Mouse (Mus musculus) naive thymus-derived CD4-positive, alpha-beta T cell, adult 2 months (primary cell): Measurements from ENCODE around the gene Fam104a.

Experiments used
- DNase-seq: peaks from one replicate; pipeline ENCODE4 v3.0.0-alpha.2; 2011; ENCODE audit warnings: low read depth

Fam104a gene

DNA sequence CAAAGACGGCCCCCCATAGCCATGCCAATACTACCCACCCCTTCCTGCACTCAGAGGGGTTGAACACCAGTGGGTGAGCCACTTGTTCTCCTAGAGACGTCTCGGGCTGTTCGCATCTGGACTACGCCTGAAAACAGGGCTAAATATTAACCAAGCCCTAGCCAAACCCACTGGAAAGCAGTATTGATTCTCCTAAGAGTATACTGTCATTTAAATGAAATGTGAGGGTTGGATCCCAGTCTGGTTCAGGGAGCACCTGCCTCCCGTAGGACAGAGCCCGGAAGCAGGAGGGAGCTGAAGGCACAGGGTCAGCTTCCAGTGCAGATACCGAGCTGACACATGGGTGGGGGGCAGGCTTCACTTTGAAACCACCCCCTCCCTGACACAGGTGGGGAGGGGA is 52.1 kb downstream of the Fam104a start:
- DNase-seq, result no peak

DNA sequence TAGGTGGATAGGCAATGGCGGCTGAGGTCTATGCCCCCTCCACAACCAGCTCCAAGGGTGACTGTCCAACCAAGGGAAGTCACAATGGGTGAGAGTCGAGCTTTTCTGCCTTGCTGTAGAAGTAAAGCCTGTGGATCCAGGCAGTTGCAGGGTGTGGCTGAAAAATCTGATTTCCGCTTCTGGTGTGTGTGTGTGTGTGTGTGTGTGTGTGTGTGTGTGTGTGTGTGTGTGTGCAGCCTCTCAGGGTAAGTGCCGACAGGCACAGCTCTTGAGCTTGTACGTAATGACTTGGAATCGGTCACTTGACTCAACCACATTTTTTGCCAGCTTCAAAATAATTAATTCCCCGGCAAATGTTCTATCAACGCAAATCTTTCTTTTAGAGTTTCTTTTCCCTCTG is 52.7 kb downstream of the Fam104a start:
- no peak for DNase-seq

GRCm38 (mm10) chr11:113630642-113631041 is 53.3 kb downstream of the Fam104a start:
- DNase-seq, result no peak

GRCm38 (mm10) chr11:113627785-113628184 is 56.2 kb downstream of the Fam104a start:
- DNase-seq, result peak; percentile 65

GRCm38 (mm10) chr11:113625437-113625836 is 58.5 kb downstream of the Fam104a start:
- DNase-seq, result no peak

DNA sequence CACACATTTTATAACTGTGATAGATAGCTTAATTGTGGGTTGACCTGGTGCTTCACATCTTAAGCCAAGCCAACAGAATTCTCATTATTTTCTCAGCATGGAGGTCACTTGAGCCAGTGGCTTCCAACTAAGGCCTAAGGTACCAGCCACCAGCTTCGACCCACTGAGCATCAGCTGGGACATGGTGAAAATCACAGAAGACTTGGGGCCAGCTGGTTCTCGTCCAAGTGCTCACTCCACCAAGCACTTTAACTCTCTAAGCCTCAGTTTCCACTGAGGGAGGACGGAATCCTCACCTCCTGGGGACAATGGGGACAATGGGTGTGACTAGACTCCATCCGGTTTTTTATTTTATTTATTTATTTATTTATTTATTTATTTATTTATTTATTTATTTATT is 61.9 kb downstream of the Fam104a start:
- DNase-seq, result no peak

DNA sequence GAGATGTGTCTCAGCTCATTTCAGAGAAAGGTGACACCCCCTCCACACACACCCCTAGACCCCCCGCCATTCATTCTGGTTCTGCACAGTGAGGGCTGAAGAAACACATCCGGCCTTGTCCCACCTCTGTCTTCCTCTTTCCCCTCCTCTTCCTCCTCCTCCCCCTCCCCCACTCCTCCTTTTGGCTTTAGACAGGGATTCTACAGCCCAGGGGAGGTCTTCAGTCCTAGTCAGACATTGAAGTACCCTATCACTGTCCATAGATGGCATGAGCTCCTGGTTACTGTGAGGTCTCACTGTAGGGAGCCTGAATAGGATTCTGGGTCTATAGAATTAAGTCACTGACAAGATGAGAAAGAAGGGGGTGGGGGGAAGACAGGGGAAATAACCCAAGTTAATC is 63.0 kb downstream of the Fam104a start:
- no peak for DNase-seq

DNA sequence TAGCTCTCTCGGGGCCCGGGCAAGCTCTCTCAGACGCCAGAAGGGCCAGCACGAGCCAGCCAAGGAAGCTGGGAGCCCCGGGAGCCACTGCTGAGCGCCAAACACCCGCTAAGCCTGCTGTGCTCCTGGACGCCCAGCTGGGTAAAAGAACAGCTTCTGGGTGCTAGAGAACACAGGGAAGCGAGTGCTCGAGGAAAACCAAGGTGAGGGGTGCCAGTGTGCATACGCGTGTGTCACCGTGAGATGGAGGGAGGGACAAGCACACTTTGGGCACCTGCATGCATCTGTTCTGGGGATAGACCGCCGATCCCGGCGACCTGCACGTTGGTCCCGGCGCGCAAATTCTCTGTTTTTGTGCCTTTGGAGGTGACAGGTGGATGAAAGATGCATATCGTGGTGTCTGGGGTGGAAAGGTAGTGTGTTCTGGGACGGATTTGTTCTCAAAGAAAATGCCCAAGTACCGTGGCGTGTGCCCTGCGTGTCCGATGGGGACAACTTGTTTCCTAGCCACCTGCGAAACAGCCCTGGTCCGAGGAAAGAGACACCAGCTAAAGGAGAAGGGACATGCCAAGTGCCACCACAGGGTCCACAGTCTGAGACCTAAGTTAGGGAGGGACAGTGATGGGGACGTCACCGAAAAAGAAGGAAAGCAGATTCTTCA is 64.4 kb downstream of the Fam104a start:
- DNase-seq, result no peak

DNA sequence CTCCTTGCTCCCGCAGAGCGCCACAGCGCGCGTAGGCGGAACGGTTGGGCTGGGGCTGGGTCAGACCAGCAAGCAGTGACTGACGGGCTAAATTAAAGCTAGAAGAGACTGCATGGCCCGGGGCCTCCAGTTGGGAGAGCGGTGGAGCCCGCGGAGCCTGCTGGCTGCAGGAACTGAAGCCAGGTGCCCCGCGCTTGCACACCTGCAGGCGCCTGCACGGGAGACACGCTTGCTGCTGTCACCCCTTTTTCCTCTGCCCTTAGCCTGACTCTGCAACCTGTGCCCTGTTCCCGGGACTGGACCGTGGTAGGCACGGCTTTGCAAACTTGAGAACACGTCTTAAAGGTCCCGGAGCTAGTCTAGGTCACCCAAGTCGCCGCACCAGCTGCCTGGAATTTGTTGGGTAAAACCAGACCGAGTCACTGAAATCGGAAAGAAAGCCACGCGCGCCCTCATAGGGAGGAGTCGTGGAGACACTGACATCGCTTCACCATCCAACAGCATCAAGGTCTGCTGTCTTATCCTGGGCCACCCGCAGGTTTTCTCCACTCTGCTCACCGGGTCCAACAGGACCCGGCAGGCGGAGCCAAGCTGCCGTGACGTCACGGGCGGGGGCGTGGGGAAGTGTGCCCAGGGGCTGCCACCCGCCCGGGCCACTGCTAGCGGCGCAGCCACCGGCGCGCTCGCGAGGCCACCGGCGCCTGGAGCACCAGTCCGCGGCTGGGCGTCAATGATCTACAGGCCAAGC is 65.1 kb downstream of the Fam104a start, which contains the start of gene Sstr2:
Sstr2 (plus strand) TSS at position 671 of the 748 bp plus-strand sequence.
- DNase-seq, result peak; percentile 76

GRCm38 (mm10) chr11:113618303-113618671 is 65.7 kb downstream of the Fam104a start:
- DNase-seq, result no peak

DNA sequence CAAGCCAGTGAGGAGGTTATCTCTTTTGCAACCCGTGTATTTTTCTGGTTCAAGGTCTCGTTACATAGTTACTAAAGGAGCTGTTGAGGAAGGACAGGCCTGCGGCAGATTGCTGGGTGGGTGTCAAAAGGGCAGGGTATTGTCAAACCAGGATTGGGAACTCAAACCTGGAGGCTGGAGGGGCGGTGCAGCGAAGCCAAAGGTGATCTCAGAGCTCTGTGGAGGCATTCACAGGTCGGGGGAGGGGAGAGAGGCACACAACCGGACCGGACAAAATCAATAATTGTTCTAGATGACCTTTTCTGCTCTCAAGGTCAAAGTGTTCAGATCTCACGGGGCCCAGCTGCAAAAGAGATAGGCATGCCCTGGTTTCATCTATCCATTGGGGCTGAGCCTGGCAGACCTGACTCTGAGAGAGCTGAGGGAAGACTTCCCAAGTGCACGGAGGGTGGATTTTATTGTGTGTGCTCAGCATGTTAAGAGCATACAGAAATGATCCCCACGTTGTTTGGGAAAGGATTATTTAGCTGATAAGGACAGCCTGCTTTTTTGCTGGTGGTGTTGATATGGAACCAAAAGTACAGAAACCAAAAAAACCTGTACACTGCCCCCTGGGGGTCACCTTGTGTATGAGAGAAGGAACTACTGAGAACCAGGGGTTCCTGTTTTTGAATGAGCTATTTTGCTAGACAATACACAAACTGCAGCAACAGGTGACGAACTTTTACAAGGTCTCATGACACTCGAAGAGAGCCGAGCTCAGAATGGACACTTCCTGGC is 66.6 kb downstream of the Fam104a start:
- DNase-seq, result peak; percentile 85

DNA sequence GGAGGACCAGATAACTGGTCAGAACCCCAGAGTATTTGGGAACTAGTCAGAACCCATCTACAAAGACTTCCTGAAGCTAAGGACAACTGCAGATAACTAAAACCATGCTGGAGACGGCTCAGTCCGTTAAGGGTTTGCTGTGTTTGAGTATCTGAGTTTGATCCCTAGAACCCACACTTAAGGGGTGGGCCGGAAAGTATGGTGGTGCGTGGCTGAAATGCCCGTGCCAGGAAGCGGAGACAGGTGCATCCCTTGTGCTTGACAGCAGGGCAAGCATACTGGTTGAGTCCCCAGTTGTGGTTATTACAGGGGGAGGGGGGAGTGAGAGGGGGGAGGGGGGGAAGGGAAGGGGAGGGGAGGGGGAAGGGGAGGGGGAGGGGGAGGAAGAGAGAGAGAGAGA is 69.5 kb downstream of the Fam104a start:
- DNase-seq, result peak; percentile 28

DNA sequence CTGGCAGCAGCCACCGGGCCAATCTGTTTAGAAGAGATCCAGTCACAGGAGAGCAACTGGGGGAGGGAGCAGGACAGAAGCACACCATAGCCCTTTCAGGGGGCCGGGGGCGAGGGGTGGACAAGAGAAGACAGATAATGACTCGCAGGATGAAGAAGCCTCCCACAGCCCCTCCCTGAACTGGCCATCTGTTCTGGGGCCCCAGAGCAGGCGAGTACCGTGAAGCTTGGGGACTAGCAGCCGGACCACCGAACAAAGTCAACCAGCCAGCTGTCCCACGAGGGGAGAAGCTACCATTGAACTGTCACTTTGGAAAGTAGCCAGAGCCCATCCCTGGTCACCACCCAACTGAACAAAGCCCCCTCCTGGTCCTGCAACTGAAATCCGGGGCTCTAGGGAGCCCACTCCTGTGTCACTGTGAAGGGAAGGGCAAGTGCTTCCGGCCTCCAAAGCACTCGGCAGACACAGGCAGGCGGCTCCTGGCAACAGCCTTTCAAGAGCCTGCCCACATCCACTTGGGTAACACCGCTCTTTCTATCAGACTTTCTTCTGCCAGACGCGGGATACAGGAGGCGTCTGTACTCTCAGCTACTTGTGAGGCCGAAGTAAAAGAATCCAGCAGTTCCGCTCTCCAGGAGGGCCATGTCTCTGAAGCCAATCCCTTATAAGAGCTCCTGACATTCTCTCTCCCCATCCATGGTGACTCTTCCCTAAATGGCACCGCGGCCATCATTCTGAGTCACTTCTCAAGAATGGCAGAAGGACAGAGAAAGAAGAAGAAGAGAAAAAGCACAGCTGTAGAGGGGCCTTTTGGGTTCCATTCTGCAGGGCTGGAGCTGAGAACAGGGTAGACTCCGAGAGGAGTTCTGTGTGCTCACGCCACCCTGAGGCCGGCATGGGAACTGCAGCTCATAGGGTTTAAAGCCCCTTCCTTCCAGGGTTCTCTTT is 72.0 kb downstream of the Fam104a start:
- peak; percentile 77 for DNase-seq
